23 mouse cellular contexts compared by ENCODE assay signal in the genomic region with DNA sequence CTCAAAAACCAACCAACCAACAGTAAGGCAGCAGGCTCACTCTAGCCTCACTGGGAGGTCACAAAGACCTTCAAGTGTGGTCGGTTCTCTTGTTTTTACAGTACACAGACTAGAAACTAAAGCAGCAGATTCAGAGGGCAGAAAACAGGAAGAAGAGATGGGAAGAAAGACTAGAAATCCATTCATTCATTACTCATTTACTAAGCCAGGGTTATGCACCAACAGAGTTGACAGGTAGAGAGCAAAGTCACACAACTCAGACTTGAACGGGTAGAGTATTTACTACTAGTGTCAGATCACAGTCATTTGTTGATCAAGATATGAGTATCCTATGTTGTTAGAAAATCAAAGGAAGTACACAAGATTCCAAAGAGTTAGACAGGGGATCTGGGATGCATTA. TPM values are rescaled to one million over a fixed set of nuclear protein-coding genes. Genes with fewer than 3 reads are reported as not detected.
DNase-seq lines count a peak whose midpoint lies in the region; ATAC-seq and TF ChIP-seq lines count a peak whose summit lies in the region.
"Had no signal": no experiment of that assay in that cellular context is flagged by ENCODE, and none has a peak within 500 bp of the region (broad histone marks: within the 10 kb centered on the region; RNA-seq: fewer than 3 reads in every experiment).

No protein-coding gene starts in this region.

- no peak overlapping the region for H3K9ac ChIP-seq in liver, adult 2 months (ENCODE audit: low read depth, low read length)
- no peak overlapping the region for H3K9ac ChIP-seq in liver, embryonic 16.5 days (ENCODE audit: low read depth, low read length)
- H3K9ac ChIP-seq in heart, embryonic 12.5 days = no peak overlapping the region
- H3K9ac ChIP-seq: forebrain, postnatal 0 days; heart, embryonic 15.5 days; hindbrain, embryonic 13.5 days had no signal

- no peak for TF ChIP-seq CTCF in kidney, adult 2 months (conservative IDR thresholded peaks at IDR 0.05; ENCODE audit: insufficient read depth, insufficient read length, low read depth, low read length)
- TF ChIP-seq CTCF in liver, adult 2 months (IDR thresholded peaks at IDR 0.05; ENCODE audit: low read depth, low read length) = no peak

- no peaks in the 10 kb centered on the region for H3K9me3 ChIP-seq in liver, embryonic 16.5 days (replicated peaks; ENCODE audit: control insufficient read depth, low read length)
- no peaks in the 10 kb centered on the region for H3K9me3 ChIP-seq in heart, embryonic 12.5 days (replicated peaks)
- H3K9me3 ChIP-seq: heart, embryonic 15.5 days; hindbrain, embryonic 10.5 days; hindbrain, embryonic 13.5 days had no signal

- no peak overlapping the region for H3K4me2 ChIP-seq in liver, embryonic 16.5 days (ENCODE audit: low read depth, low read length)
- no peak overlapping the region for H3K4me2 ChIP-seq in heart, embryonic 12.5 days
- H3K4me2 ChIP-seq: heart, embryonic 11.5 days; heart, embryonic 15.5 days; hindbrain, embryonic 13.5 days had no signal

- TF ChIP-seq POLR2A in kidney, adult 2 months (IDR thresholded peaks at IDR 0.05; ENCODE audit: low read depth, low read length) = no peak
- no peak for TF ChIP-seq POLR2A in liver, adult 2 months (IDR thresholded peaks at IDR 0.05; ENCODE audit: extremely low read depth, insufficient read depth, low read length)

- H3K79me2 ChIP-seq in liver, adult 2 months (ENCODE audit: control insufficient read depth, insufficient read depth, low read length) = no peaks in the 10 kb centered on the region

- no peaks in the 10 kb centered on the region for H3K27me3 ChIP-seq in kidney, adult 2 months (replicated peaks; ENCODE audit: control insufficient read depth, insufficient read depth, low read length)
- H3K27me3 ChIP-seq in liver, adult 2 months (ENCODE audit: control insufficient read depth, insufficient read depth, low read length) = no peaks in the 10 kb centered on the region
- no peaks in the 10 kb centered on the region for H3K27me3 ChIP-seq in liver, embryonic 16.5 days (ENCODE audit: control insufficient read depth, insufficient read depth, low read depth, low read length)
- no peaks in the 10 kb centered on the region for H3K27me3 ChIP-seq in heart, embryonic 12.5 days (replicated peaks)
- H3K27me3 ChIP-seq: heart, embryonic 15.5 days; hindbrain, embryonic 13.5 days had no signal

- DNase-seq in kidney, adult 2 months = peak; percentile 68
- DNase-seq in kidney, adult 18-20 months = no peak
- peak; percentile 24 for DNase-seq in liver, adult 2 months (ENCODE audit: extremely low read depth, low read depth, low spot score)
- no peak for DNase-seq in liver
- DNase-seq in adrenal gland, adult (ENCODE audit: inconsistent age in 2 of 2, low spot score in 1 of 2) = no peak
- DNase-seq: adrenal gland, postnatal 10 days; adrenal gland, postnatal 36 days; cerebellum, adult 18-20 months; cerebellum, adult 9-10 months; cerebellum, postnatal 14 days; forebrain, postnatal 0 days; heart, adult 11 months; heart, postnatal 10 days; heart, postnatal 36 days had no signal

- WGBS in kidney, adult 2 months = 41% methylated on average over 2 of the region's 2 CpGs
- WGBS in liver, adult 2 months = 18% methylated on average over 2 of the region's 2 CpGs
- WGBS in liver, embryonic 16.5 days (ENCODE audit: insufficient replicate concordance) = 36% methylated on average over 2 of the region's 2 CpGs
- WGBS in heart, embryonic 12.5 days = 81% methylated on average over 2 of the region's 2 CpGs

- peak overlapping the region; percentile 65; the same call in 1 of the 2 replicates for H3K27ac ChIP-seq in kidney, adult 2 months (ENCODE audit: insufficient read depth, low read depth, low read length)
- H3K27ac ChIP-seq in liver, adult 2 months (replicated peaks; ENCODE audit: insufficient read depth, low read depth, low read length) = no peak overlapping the region
- no peak overlapping the region; the same call in 1 of the 2 replicates for H3K27ac ChIP-seq in liver, embryonic 16.5 days (ENCODE audit: low read length)
- H3K27ac ChIP-seq in heart, embryonic 12.5 days (ENCODE audit: poor library complexity, severe bottlenecking) = no peak overlapping the region
- H3K27ac ChIP-seq: heart, embryonic 15.5 days; hindbrain, embryonic 10.5 days; hindbrain, embryonic 13.5 days had no signal

- no peak overlapping the region for H3K4me3 ChIP-seq in kidney, adult 2 months (ENCODE audit: insufficient read depth, low read depth, low read length)
- H3K4me3 ChIP-seq in liver, adult 2 months (ENCODE audit: insufficient read depth, low read depth, low read length) = no peak overlapping the region
- no peak overlapping the region for H3K4me3 ChIP-seq in liver, embryonic 16.5 days (ENCODE audit: low read depth, low read length)
- H3K4me3 ChIP-seq in heart, embryonic 12.5 days = no peak overlapping the region
- H3K4me3 ChIP-seq: heart, embryonic 15.5 days; hindbrain, embryonic 10.5 days; hindbrain, embryonic 13.5 days had no signal

- H3K4me1 ChIP-seq in kidney, adult 2 months (ENCODE audit: control insufficient read depth, insufficient read depth, low read length) = peaks cover 6% of the 10 kb centered on the region
- peaks cover 2% of the 10 kb centered on the region; the same call in 1 of the 2 replicates for H3K4me1 ChIP-seq in liver, adult 2 months (ENCODE audit: control insufficient read depth, insufficient read depth, low read length)
- peaks cover 3% of the 10 kb centered on the region for H3K4me1 ChIP-seq in liver, embryonic 16.5 days (ENCODE audit: control insufficient read depth, low read depth, low read length)
- peaks cover 3% of the 10 kb centered on the region; the same call in 1 of the 2 replicates for H3K4me1 ChIP-seq in heart, embryonic 12.5 days (replicated peaks)
- H3K4me1 ChIP-seq: heart, embryonic 15.5 days; hindbrain, embryonic 10.5 days; hindbrain, embryonic 13.5 days had no signal

- peaks cover 15% of the 10 kb centered on the region for H3K36me3 ChIP-seq in kidney, adult 2 months (ENCODE audit: control insufficient read depth, insufficient read depth, low read length)
- peaks cover 38% of the 10 kb centered on the region for H3K36me3 ChIP-seq in liver, adult 2 months (ENCODE audit: control insufficient read depth, insufficient read depth, low read length)
- peaks cover 25% of the 10 kb centered on the region for H3K36me3 ChIP-seq in liver, embryonic 16.5 days (ENCODE audit: control insufficient read depth, insufficient read depth)
- H3K36me3 ChIP-seq in heart, embryonic 12.5 days = peaks cover 70% of the 10 kb centered on the region

- peak; percentile 72 for ATAC-seq in liver, embryonic 16.5 days (ENCODE audit: low read depth)
- no peak for ATAC-seq in heart, embryonic 12.5 days (ENCODE audit: insufficient number of reproducible peaks, low FRiP score)
- ATAC-seq: activated CD4-positive, CD25-positive, alpha-beta regulatory T cell, adult 4 months; forebrain, embryonic 14.5 days; hindbrain, embryonic 16.5 days had no signal

RNA-seq across cellular contexts. Expression of a gene that starts 13.9 kb away (rescaled TPM):
- polyA plus RNA-seq in kidney, adult 2 months (2012; rRNA removed) = 13.3 and 14.3 TPM in 2 replicates
- total RNA-seq in liver, adult 2 months (2014; rRNA removed) = 13.5 and 14.4 TPM in 2 replicates
- polyA plus RNA-seq in liver, adult 2 months (2012; rRNA removed) = 8.6 and 9.5 TPM in 2 replicates
- polyA plus RNA-seq in liver, embryonic 16.5 days (2015; fragmentation: Nextera tagmentation; extraction: Ambion mirVana) = 51.1 and 55.0 TPM in 2 replicates
- 50.0 and 53.5 TPM in 2 replicates for polyA plus RNA-seq in heart, embryonic 12.5 days (2016; fragmentation: Nextera tagmentation; extraction: Ambion mirVana)

RNA-seq across cellular contexts. Expression of a gene that starts 18.3 kb away (rescaled TPM):
- polyA plus RNA-seq in kidney, adult 2 months (2012; rRNA removed) = 126 and 145 TPM in 2 replicates
- 90.5 and 100 TPM in 2 replicates for total RNA-seq in liver, adult 2 months (2014; rRNA removed)
- 34.3 and 38.8 TPM in 2 replicates for polyA plus RNA-seq in liver, adult 2 months (2012; rRNA removed)
- 111 and 113 TPM in 2 replicates for polyA plus RNA-seq in liver, embryonic 16.5 days (2015; fragmentation: Nextera tagmentation; extraction: Ambion mirVana)
- 279 and 297 TPM in 2 replicates for polyA plus RNA-seq in heart, embryonic 12.5 days (2016; fragmentation: Nextera tagmentation; extraction: Ambion mirVana)

Comparison
In these comparisons a context has a peak if more than half of its experiments do, and no peak if none do; other contexts are left out.
1. DNase-seq: peak in kidney, adult 2 months (single experiment) and liver, adult 2 months (single experiment); none in kidney, adult 18-20 months (single experiment), liver (single experiment) and adrenal gland, adult (0 of 2).